Mouse (Mus musculus): ENCODE measurements around the gene Nsmce1. TPM values are rescaled to one million over a fixed set of nuclear protein-coding genes. Genes with fewer than 3 reads are reported as not detected.
"Not testable (repeated sequence)": the region's sequence is repeated elsewhere in the genome, so short reads cannot be mapped to it uniquely, and the experiment has no call there.

The Nsmce1 gene
- polyA plus RNA-seq, 1 experiment from 2014 or later: 138 TPM

DNA sequence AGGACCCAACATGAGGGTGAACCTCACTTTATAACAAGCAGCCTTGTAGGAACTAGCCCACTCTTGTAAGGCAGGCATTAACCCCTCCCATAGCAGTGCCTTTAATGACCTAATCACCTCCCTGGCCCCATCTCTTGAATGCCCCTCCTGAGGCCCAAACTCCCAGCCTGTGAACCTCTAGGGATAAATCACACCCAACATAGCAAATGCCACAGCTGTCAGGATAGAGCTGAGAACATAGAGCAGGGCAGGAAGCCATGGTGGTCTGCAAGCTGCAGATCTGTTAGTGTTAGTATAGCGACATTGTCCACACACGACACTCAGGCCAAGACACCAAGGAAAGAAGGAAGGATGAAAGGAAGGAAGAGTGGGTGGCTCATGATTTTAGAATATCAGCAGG lies 40.3 kb downstream of the Nsmce1 start:
- no peaks in the 10 kb centered on the region for H3K27me3 ChIP-seq (ENCODE audit: insufficient read depth, poor library complexity, severe bottlenecking)
- H3K4me1 ChIP-seq (replicated peaks): peaks cover 3% of the 10 kb centered on the region
- no peak overlapping the region for H3K4me3 ChIP-seq
- 82% methylated on average over 2 of the region's 2 CpGs for WGBS
- H3K36me3 ChIP-seq: peaks cover 40% of the 10 kb centered on the region
- no peaks in the 10 kb centered on the region for H3K9me3 ChIP-seq
- H3K27ac ChIP-seq: no peak overlapping the region
- no peak for DNase-seq (ENCODE audit: low spot score)

DNA sequence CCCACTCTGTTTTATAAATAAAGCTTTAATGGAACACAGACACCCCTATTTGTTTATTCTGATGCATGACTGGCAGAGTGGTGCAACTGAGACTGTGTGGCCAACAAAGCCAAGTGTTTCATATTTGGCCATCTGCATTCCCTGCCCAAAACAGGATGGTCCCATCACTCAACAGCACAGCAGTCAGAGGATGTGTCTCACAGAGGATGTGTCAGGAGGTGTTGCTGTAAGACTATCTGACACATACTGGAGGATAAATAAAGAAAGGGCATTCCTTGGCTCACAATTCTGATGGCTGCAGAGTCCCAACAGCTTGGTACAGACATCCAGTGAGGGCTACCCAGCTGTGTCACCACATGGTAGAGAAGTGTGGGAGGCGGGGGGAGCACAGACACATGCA lies 40.7 kb downstream of the Nsmce1 start:
- peaks cover 36% of the 10 kb centered on the region for H3K36me3 ChIP-seq
- no peaks in the 10 kb centered on the region for H3K27me3 ChIP-seq (ENCODE audit: insufficient read depth, poor library complexity, severe bottlenecking)
- peaks cover 7% of the 10 kb centered on the region for H3K4me1 ChIP-seq (replicated peaks)
- no peak overlapping the region for H3K27ac ChIP-seq
- H3K9me3 ChIP-seq: no peaks in the 10 kb centered on the region
- H3K4me3 ChIP-seq: no peak overlapping the region
- WGBS: 83% methylated on average over 1 of the region's 1 CpGs
- DNase-seq (ENCODE audit: low spot score): no peak

DNA sequence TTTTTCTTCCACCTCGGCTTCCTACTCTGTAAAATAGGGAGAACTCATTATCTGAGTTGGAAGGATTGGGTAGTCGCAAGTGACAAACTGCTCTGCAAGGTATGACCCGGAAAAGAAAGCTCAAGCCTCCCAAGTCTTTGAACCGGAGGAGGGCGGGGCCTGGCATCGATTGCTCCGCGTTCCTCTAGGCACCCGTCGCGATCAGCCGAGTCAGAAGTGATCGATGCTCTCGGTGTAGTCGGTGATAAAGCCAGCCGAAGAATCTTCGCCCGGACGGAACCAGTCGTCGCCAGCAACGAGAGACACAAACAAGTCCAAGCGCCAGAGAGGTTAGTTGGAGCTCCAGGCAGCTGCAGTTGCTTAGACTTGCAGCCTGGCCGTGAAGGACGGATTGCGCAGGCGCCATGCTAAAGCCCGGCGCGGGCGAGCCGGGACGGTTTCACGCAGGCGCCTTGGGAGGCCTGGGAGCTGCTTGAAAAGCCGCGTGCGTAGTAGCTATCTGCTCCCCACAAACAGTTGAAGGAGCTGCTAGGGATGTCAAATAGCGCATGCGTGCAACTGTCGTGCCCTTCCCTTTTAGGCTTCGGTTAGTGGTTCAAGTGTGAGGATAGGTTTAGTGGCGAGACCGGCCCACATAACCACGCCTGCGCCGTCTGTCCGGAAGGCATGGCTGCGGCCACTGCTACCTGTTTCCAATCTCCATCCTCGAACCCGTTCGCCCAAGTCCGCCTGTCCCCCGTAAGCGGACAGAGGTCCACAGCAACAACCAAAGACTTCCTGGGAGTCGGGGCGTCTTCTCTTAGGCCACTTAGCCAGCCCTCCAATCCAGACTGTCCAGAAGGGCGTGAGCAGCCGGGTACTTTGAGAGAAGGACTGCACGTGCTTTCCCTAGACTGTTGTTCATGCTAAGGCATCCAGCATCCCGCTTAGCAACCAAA lies 46.7 kb downstream of the Nsmce1 start, which contains the start of gene Kdm8:
Gene Kdm8 (plus strand): TSS at position 213 of the 938 bp plus-strand sequence.
- WGBS: 1% methylated on average over 61 of the region's 61 CpGs
- peak within 1 kb of the TSS; percentile 99 for H3K27ac ChIP-seq

DNA sequence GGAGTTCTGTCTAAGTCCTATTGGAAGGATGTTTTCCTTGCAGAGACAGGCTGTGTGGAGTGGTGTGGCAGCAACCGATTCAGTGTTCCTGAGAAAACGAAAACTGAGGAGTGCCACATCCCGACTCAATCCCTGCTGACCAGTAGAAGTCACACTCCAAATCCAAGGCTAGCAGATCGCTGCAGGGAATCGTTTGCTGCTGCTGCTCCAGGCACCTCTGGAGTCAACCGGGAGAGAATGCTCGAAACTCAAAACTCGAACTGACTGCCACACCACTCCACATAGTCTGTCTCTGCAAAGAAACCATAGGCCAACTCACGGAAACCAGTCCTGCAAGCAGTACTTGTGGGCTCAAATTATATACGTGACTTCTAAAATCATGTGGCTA lies 47.3 kb downstream of the Nsmce1 start:
- 31% methylated on average over 10 of the region's 10 CpGs for WGBS
- peak overlapping the region; percentile 99 for H3K27ac ChIP-seq
- H3K27me3 ChIP-seq (ENCODE audit: insufficient read depth, poor library complexity, severe bottlenecking): no peaks in the 10 kb centered on the region
- no peaks in the 10 kb centered on the region for H3K9me3 ChIP-seq
- H3K36me3 ChIP-seq: no peaks in the 10 kb centered on the region
- peaks cover 33% of the 10 kb centered on the region for H3K4me1 ChIP-seq (replicated peaks)
- DNase-seq (ENCODE audit: low spot score): no peak
- peak overlapping the region; percentile 71 for H3K4me3 ChIP-seq

More for the DNA sequence above, 46.7 kb downstream of the Nsmce1 start, which contains the start of gene Kdm8:
- DNase-seq (ENCODE audit: low spot score): peak; percentile 94
- no peaks in the 10 kb centered on the region for H3K9me3 ChIP-seq
- no peaks in the 10 kb centered on the region for H3K36me3 ChIP-seq
- peaks cover 33% of the 10 kb centered on the region for H3K4me1 ChIP-seq (replicated peaks)
- peak within 1 kb of the TSS; percentile 71 for H3K4me3 ChIP-seq
- H3K27me3 ChIP-seq (ENCODE audit: insufficient read depth, poor library complexity, severe bottlenecking): no peaks in the 10 kb centered on the region

DNA sequence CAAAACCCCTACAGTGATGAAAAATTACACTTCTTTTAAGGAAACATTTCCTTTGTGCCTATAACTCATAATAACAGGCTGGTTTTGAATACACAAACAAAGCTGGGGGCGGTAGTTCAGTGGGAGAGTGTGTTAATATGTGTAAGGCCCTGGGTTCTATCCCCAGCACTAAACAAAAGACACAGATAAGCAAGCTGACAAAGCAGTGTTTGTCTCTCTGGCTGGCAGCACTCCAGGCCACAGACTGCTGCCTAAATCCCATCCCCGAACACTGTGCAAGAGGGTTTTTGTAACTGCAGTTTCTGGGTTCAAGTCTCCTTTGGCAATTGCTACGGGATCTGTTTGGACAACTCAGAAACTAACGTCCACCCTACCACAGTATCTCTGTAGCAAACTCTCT lies 49.1 kb downstream of the Nsmce1 start:
- Histone ChIP-seq H3K4me1 (replicated peaks) (peaks cover 33% of the 10 kb centered on the region), H3K27ac (no peak overlapping the region), H3K36me3 (no peaks in the 10 kb centered on the region), H3K4me3 (no peak overlapping the region), H3K9me3 (no peaks in the 10 kb centered on the region), H3K27me3 (ENCODE audit: insufficient read depth, poor library complexity, severe bottlenecking) (no peaks in the 10 kb centered on the region)
- no peak for DNase-seq (ENCODE audit: low spot score)
- whole genome bisulfite sequencing: 81% methylated on average over 4 of the region's 4 CpGs

DNA sequence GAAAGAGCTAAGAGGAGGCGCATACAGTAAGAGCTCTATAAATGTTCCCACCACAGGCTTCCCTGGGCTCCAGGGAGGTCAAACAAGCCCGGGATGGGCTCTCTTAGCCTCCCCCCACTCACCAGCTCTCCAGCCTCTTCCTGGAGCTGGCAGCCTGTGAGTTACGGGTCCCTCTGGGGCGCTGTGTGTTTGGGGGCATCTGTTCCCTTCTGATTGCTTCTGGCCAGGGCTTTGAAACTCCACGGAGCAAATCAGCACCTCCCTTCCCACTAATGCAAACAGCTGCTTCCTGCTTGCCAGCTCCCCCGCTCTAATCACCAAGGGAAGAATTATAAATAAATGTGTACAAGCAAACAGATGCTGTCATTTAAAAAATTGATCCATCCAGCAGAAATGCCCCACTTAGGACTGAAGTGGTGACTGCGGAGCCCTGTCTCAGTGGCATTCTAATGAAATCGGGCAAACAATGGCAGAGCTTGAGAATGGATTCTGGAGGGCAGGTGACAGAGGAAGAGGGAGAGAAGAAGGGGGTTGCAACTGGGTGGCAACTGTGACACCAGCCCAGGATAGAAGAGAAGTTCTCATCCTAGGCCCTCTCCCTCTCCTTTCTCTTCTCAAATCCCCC lies 56.6 kb downstream of the Nsmce1 start:
- WGBS: 56% methylated on average over 8 of the region's 8 CpGs
- Histone ChIP-seq H3K27me3 (ENCODE audit: insufficient read depth, poor library complexity, severe bottlenecking) (no peaks in the 10 kb centered on the region), H3K36me3 (no peaks in the 10 kb centered on the region), H3K27ac (peak overlapping the region; percentile 70), H3K4me1 (replicated peaks) (peaks cover 15% of the 10 kb centered on the region; the same call in 1 of the 2 replicates), H3K9me3 (no peaks in the 10 kb centered on the region), H3K4me3 (no peak overlapping the region)
- DNase-seq (ENCODE audit: low spot score): peak; percentile 25

DNA sequence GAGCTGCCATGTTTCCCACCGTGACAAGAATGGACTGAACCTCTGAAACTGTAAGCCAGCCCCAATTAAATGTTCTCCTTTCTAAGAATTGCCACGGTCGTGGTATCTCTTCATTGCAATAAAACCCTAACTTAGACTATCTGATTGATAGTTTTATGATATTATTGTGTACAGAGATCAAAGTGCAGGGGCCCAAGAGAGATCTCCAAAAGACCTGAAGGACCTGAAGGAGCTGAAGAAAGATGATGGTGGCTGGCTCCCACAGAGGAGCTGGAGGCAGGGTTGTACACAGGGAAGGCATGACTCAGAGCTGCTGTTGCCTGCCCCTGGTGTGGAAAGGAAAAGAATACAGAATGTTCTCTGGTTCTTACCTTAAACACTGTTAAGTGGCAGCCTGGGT lies 57.5 kb downstream of the Nsmce1 start:
- DNase-seq (ENCODE audit: low spot score): no peak
- WGBS: 90% methylated on average over 3 of the region's 3 CpGs
- Histone ChIP-seq H3K4me1 (replicated peaks) (peaks cover 15% of the 10 kb centered on the region; the same call in 1 of the 2 replicates), H3K4me3 (no peak overlapping the region), H3K27me3 (ENCODE audit: insufficient read depth, poor library complexity, severe bottlenecking) (no peaks in the 10 kb centered on the region), H3K36me3 (no peaks in the 10 kb centered on the region), H3K27ac (no peak overlapping the region), H3K9me3 (no peaks in the 10 kb centered on the region)

DNA sequence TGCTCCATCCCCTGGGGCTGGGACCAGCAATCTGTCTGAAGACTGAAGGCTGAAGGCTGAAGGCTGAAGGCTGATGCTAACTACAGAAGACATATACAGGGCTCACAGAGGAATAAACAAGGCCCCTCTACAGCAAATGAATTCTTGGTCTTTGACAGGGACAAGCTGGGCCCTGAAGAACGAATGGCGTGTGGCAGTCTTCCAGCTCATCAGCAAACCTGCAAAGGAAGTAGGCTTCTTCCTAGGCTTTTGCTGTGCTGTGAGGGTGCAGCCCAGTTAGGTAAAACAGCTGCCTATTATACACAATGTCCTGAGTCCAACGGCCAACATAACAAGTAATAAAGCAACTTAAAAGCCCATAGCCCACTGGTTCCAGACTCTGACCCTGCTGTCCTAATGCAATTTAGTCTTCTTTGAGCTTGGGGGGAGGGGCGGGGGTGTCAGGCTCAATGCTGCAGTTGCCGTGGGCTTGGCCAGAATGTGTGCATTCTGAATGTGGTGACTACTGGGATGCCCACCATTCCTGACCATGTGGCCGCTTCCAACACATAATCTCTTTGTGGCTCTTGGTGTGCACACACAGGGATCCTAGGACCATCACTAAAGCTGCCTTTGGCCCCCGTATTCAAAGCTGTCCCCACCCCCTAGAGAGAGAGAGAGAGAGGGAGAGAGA lies 61.1 kb downstream of the Nsmce1 start:
- no peak for DNase-seq (ENCODE audit: low spot score)
- Histone ChIP-seq H3K27me3 (ENCODE audit: insufficient read depth, poor library complexity, severe bottlenecking) (no peaks in the 10 kb centered on the region), H3K9me3 (no peaks in the 10 kb centered on the region), H3K4me1 (replicated peaks) (peaks cover 15% of the 10 kb centered on the region; the same call in 1 of the 2 replicates), H3K4me3 (no peak overlapping the region), H3K27ac (no peak overlapping the region; the same call in 1 of the 2 replicates), H3K36me3 (no peaks in the 10 kb centered on the region)
- WGBS: 78% methylated on average over 7 of the region's 7 CpGs

DNA sequence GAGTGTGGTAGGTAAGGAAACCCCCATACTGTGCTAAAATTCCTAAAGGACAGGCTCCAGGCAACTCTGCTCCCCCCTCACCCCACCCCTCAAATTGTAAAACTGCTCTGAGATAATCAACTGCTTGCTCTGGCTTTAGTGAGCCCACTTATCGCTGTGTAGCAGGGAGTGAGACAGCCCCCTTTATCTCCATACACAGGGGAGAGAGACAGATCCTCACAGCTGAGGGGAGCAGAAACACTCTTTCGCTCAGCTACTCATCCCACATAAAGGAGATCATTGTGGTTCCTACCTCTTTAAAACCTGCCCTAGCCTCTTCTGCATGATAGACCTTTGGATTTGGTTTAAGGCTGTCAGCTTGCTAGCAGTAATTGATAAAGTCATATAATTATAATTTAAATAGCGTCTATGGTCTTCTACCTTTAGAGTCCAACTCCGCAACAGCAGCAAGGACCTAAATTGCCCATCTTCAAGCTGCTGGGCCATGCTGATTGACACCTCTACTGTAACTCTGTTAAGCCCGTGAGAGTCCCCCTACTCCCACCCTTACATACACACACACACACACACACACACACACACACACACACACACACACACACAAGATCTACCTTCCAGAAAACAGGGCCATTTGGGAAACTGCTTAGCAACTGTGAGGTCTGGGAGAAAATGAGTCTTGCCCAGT lies 62.4 kb downstream of the Nsmce1 start:
- H3K4me1 ChIP-seq (replicated peaks); H3K9me3 ChIP-seq; H3K36me3 ChIP-seq; DNase-seq (ENCODE audit: low spot score); H3K27me3 ChIP-seq (ENCODE audit: insufficient read depth, poor library complexity, severe bottlenecking); H3K4me3 ChIP-seq; H3K27ac ChIP-seq: not testable (repeated sequence)
- 88% methylated on average over 5 of the region's 5 CpGs for WGBS

DNA sequence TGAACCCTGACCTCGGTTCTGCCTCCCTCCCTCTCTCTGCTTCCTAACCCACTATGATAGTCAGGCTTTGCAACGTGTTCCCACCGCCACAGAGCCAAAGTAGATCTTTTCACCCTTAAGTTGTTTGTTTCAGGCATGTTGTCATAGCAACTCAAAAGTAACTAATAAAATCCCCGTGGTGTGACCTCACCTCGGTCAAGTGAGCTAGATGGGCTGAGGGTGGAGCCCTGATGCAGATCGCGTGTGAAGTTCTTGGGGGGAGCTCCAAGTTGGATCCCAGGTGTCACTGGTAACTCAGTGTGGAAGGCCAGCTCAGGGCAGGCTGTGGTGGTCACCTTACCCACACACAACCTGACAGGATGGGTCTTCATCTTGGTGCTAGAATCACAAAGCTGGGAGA lies 63.0 kb downstream of the Nsmce1 start:
- Histone ChIP-seq H3K4me1 (replicated peaks) (peaks cover 8% of the 10 kb centered on the region; the same call in 1 of the 2 replicates), H3K27ac (no peak overlapping the region), H3K27me3 (ENCODE audit: insufficient read depth, poor library complexity, severe bottlenecking) (no peaks in the 10 kb centered on the region), H3K36me3 (no peaks in the 10 kb centered on the region), H3K9me3 (no peaks in the 10 kb centered on the region), H3K4me3 (no peak overlapping the region)
- DNase-seq (ENCODE audit: low spot score): no peak
- 84% methylated on average over 7 of the region's 7 CpGs for WGBS

DNA sequence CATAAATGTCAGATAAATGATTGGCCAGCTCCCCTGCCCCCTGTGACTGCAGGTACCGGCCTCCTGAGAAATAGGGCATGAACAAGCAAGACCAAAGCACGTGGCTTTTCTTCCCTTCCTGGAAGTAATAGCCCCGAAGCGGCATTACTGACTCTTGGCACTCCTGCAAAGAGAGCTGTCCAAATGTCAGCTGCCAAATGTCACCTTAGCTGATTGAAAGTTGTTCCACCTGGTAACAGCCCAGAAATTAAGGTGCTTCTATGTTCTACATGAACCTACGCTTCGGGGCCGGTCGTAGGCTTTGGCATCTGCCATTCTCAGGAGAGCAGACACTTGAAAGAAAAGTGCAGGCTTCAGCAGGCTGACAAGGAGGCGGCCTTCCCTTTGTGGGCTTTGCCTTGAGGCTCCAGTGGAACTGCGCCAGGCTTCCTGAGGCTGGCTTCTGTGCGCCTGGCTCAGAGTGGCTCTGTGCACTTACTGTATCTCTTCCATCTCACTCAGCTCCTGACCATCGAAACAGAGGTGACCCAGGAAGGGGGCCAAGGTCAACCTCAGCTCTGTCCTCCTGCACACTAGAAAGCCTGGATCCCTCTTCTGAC lies 63.8 kb downstream of the Nsmce1 start:
- 85% methylated on average over 12 of the region's 12 CpGs for WGBS
- H3K27ac ChIP-seq: peak overlapping the region; percentile 23; the same call in 1 of the 2 replicates
- H3K9me3 ChIP-seq: no peaks in the 10 kb centered on the region
- H3K4me1 ChIP-seq (replicated peaks): peaks cover 10% of the 10 kb centered on the region; the same call in 1 of the 2 replicates
- no peak for DNase-seq (ENCODE audit: low spot score)
- H3K36me3 ChIP-seq: no peaks in the 10 kb centered on the region
- no peaks in the 10 kb centered on the region for H3K27me3 ChIP-seq (ENCODE audit: insufficient read depth, poor library complexity, severe bottlenecking)
- no peak overlapping the region for H3K4me3 ChIP-seq

DNA sequence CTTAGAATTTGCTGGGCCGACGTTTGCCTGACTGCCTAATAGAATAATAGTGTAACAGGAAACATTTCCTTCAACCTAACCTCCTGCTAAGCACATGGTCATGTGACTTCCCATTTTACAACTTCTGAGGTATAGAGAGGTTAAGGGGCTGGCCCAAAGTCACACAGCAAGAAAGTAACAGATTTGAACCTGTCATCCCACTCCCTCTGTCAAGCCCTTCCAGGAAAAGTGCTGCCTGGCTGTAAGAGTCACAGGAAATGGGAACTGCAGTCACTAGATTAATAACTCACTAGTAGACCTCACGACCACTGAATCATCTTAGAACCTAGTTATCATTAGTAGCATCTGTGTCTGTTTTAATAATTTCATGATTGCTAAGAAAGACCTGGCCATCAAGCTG lies 68.3 kb downstream of the Nsmce1 start:
- Histone ChIP-seq H3K27ac (no peak overlapping the region), H3K36me3 (no peaks in the 10 kb centered on the region), H3K4me3 (no peak overlapping the region), H3K9me3 (no peaks in the 10 kb centered on the region), H3K27me3 (ENCODE audit: insufficient read depth, poor library complexity, severe bottlenecking) (no peaks in the 10 kb centered on the region), H3K4me1 (replicated peaks) (0 out of 2 replicates have a peak, but pooled peaks cover 6% of the 10 kb centered on the region)
- no peak for DNase-seq (ENCODE audit: low spot score)
- WGBS: 80% methylated on average over 3 of the region's 3 CpGs
